Mouse (Mus musculus) liver, postnatal 0 days (tissue): ENCODE measurements around the gene Vps37d.

Experiments
- CTCF ChIP-seq: sonication (generic); IDR thresholded peaks from 2 replicates; pipeline ENCODE4 v1.5.1; 2016; ENCODE audit warnings: antibody characterized with exemption, low read depth
- EP300 ChIP-seq: IDR thresholded peaks from 2 replicates; pipeline ENCODE4 v1.6.1; 2016; ENCODE audit warnings: antibody characterized with exemption, low read depth, mild to moderate bottlenecking

GRCm38 (mm10) chr5:135109426-135109825, 31.4 kb upstream of the Vps37d start:
- TF ChIP-seq CTCF (no peak), EP300 (no peak)
